Mouse (Mus musculus) embryo, embryonic 10 days (tissue): Measurements from ENCODE around the gene Tbca.

Experiments
- DNase-seq: peaks from one replicate; pipeline ENCODE4 v3.0.0-alpha.2; 2015; ENCODE audit warnings: low spot score

Gene Tbca

DNA sequence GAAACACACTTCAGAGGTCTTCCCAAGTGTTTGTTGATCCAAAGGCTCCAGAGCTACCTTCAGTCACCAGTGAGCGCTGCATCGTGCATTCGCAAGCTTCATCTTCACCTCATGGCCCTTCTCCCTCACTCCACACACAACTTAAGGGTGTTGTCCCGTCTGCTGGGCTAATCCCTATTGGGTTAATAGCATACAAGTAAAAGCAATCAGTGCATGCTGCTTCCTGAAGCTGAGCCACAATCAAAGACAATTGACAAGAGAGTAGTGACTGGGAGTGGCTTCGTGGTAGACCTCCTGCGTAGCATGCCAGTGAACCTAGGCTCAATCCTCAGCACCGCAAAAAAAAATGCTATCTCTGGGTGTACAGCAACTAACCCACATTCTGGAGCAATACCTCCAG is 59.2 kb downstream of the Tbca start:
- no peak for DNase-seq

DNA sequence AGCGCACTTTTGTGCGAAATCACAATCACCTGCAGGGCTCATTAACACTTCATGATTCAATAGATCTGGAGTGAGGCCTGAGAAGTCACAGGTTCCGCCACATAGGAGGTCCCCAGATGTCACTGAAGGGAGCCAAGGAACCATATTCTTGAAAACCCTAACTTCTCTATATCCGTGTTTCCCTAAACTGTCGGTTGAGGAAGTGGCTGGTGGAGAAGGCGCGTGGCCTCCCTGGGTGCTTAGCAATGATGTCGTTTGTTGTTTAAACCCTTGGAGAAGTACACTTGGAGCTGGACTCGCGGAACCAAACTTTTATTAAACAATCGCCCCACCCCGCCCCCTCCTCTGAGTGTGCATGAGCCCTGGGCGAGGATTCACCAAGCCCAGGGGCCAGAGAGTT is 60.6 kb downstream of the Tbca start:
- DNase-seq: no peak

DNA sequence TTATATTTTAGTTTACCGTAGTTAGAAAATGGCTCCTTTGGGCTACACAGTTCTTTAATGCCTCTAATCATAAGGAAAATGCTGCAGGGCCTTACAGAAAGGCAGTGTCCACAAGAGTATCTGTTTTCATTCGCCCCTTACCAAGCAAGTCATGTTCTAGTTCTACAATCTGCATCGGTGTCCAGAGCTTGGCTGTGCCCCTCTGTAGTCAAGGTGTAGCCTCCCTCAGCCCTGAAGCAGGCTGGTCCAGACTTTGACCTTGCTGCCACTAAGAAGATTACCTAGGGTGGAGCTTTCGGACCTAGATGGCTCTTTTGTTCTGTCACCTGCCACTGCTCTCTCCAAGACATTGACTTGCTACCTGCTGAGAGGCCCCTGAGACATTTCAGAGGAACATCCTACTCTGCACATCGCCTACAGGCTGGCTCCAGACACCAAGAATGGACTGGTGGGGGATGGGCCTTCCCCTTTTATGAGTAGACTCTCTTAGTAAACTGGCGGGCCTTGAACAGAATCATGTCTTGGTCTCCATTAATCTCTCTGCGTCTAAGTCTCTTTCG is 69.4 kb downstream of the Tbca start:
- no peak for DNase-seq

DNA sequence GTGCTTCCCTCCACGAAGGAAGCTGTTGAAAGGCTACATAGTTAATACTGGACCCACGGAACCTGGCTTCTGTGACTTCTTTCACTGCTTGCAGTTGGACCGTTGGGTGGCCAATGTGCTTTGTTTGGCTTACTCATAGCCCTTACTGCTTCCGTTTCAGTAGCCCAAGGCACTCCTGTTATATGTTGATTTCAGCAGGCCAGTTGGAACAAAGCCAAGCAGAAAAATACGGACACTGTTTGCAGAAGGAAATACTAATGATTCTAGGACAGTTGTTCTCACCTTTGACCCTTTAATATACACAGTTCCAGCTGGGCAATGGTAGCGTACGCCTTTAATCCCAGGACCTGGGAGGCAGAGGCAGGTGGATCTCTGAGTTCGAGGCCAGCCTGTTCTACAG is 70.5 kb downstream of the Tbca start:
- no peak for DNase-seq

DNA sequence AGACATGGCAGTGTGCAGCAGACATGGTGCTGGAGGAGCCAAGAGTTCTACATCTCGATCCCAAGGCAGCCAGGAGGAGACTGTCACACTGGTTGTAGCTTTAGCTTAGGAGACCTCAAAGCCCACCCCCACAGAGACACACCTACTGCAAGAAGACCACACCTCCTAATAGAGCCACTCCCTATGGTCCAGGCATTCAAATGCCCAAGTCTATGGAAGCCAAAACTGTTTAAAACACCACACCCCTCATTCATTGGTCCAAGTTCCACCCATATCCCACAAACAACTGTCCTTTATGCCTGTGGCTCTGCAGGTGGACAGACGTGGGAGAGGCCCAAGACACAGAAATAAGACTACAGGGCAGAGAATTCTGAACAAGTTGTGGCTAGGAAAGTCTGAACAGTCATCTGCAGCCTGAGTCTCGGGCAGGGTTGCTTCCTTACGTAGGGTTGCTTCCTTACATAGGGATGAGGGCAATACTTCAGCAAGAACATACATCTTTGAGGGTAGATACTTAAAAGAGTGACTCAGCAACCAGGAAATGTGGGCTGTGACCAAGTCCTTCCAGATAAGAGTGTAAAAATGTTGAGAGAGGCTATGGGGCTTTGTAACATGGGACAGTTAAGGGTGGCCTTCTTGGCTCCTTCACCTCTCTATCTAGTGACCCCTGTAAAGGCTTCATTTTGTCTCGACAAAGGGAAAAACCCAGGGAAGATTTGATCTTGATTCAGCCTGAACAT is 74.0 kb downstream of the Tbca start:
- DNase-seq: no peak

DNA sequence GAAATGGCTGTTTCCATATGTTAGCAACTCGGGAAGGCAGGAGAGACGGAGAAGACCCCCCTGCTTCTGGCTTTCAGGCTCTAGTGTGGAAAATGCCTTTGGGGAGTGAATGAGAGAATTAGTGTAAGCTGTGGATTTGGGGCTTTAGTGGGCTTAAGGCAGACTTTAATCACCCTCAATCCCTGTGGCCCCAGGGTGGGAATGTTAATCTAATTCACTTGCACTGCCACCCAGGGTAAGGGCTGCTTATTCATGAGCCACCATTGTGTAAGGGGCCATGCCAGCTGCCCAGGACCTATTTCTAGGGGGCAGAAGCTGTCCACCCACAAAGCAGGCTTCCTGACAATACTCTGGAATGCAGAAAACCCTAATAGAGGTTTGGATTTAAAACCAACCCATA is 78.2 kb downstream of the Tbca start:
- no peak for DNase-seq

DNA sequence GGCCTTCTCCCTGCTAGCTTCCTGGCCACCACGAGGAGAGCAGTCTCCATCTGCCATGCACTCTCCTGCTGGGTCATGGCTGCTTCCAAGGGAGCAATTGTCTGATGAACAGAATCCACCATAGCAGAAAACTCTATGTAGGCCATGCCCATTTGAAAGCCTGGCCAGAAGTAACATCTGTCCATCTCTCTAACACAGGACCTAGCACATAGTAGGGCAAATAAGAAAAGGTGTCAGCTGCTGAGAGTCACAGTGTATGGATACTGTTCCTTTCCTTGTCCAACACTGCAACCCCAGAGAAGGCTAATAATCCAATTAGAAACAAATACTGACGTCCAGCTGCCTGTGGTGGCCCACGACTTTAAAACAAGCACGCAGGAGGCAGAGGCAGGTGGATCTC is 79.1 kb downstream of the Tbca start:
- DNase-seq: no peak

DNA sequence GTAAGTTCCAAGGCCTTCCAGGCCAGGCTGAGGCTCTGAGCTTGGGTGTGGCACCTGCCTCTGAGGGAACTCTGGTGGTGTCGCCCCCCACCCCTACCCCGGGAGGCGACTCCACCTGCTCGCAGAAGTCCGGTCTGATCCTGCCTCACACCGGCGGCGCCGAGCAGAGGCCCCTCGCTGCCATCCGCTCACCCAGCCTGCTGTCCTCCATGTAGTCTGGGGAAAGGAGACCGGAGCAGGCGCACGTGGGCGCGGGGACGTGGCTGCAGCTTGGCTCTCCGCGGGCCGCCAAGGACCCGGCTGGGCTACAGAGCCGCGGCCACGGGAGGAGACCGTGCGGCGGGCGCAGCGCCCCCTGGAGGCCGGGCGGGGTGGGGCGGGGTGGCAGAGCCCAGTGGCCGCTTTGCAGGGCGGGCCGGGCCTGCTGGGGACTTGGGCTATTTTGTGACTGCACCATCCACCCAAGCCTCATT is 79.8 kb downstream of the Tbca start:
- peak; percentile 57 for DNase-seq

DNA sequence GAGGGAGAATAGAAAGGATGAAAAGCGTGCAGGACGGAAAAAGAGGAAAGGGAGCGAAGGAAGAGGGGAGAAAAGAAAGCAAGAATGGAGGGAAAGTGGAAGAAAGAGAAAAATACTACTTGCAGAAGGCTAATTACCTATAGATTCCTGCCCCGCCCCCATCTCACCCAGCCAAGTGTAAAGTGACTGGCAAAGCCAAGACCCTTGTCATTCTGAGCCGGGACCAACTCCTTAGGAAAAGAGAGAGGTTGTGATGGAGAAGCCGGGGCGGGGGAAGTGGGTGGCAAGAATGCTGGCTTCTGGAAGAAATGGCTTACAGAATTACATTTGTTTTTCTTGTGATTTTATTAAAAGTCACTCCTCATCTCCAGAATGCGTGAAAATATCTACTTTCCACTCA is 80.8 kb downstream of the Tbca start:
- no peak for DNase-seq

DNA sequence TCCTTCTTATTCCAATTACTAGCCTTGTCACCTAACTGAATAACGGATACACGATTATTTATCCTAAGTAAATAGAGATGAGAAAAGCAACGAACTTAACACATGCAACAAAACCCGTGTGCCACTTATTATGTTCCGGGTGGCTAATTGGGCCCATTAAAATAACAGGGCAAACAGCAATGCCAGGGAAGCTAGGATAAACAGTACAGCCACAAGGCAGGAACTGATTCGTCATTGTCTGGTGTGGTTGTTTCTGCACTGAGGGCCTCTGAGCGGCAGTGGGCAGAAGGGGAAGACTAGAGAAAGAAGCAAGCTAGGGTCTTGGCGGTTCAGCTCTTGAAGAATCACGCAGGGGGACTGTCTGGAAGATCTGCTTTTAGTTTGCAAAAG is 81.4 kb downstream of the Tbca start:
- DNase-seq: no peak

DNA sequence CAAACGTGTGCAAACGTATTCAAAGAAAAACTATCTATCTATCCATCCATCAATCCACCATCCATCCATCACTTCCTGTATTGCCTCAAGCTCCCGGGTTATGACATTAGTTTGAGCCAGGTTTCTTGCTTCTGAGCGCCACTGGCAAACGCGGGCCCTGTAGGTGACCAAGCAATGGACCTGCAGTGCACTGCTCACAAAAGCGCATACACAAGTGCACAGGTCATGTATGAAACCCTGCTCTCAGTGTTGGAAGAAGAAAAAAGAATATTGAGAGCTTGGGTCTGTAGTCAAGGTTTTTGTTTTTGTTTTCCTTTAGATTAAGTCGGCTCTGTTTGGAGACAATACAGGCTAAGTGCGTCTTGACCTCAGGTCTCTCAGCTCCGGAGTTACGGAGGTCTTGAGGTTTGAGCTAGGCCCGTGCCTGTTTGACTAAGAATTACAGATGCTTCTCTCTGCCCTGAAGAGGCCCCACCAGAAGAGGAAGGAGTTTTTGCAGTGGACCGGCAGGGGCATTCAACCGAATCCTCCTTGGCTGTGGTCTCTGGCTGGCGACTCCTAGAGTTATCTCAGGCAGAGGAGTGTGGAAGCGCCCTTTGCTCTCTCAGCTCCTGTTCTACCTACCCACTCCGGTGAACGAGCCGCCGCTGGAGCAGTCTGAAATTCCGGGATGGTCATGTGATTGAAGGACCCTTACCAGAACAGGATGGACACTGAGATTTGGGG is 81.9 kb downstream of the Tbca start:
- peak; percentile 36 for DNase-seq

DNA sequence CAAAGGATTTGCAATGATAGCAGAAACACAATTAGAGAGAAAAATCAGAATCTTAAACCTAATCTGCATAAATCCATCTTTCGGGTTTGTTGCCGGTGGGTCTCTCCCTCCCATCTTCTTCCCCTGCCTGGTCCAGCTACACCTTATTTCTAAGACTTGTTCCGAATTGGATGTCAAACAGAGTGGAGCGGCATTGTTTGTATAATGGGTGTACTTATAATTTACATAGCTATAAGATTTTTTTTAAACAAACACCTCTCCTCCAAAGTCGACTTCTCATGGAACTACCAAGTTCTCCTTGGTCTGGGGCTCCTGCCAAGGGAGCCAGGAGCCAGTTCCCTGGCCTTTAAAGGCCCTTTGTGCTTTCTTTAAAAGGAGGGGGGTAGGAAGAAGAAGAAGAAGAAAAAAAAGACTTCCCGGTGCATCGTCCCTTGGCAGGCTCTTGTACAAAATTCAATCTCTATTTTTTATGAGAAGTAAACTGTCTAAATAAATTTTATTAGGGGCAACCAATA is 83.2 kb downstream of the Tbca start:
- DNase-seq: no peak

DNA sequence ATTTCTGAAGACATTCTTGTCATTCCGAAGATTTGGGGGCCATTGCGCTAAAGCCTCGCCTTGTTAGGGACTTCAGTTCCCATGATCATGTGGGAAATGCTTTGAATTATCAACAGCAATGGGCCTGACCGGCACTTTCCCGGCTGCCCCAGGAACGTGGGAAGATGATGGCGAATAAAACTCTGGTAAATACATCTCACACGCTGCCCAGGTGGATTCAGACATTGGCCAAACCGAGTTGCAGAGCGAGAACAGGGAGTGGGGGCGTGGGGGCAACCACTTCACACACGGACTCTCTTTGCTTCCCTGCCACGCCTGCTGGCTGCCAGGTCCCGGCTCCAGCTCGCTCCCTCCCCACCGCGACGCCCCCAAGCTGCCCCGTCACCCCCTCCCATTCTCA is 83.7 kb downstream of the Tbca start:
- DNase-seq: peak; percentile 42

DNA sequence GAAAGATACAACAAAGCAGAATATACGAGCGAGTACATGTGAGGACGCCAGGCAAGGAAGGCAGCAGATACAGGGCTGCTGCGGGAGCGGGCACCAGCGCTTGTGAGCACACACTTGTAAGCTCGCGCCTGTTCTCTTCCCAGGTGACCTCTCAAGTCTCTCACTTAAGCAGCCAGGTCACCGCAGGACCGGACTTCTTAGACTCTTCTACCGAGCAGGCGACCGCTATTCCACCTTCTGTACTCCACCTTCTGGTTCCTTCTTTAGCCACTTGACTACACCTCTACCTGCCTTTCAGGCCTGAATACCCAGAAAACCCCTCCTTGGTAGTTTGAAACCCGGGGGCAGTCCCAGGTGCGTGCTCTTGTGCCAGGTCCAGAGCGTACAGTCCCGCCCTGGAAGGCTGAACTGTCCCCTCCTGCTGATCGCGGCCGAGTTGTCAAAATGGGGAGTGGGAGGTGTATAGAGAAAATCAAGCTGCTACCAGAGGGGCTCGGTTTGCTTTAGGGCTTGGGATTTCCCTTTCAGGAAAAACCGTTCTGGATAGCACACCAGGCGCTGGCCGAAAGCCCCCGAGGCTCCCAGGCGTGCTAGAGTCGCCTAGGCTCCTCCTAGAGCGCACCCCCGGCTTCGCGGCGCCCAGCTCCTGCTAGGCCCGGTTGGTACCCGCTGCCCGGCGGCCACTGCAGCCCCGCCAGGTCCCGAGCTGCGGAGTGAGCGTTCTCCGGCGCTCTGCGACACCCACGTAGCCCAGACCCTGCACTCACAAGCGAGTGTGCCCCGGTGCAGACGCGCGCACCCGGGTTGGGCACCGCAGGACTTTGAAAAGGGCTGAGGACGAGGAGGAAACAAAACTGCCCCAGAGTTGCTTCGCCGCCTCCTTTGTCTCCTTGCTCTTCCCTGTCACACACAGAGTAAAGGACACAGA is 84.7 kb downstream of the Tbca start:
- DNase-seq: peak; percentile 50

DNA sequence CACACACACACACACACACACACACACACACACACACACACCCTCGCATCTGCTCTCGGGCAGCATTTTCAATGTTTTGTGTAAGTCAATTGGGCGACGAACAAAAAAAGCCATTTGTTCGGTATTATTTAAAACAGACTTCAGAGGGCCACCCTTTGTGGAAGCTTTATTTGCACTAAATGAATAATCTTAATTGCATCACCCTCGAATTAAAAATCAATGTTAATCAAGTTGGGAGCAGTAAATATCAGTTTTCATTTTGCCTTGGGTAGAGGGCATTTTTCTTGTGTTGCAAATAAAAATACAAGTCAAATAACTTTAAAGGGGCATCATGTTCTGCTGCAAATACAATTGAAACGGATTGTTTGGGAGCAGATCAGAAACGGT is 85.3 kb downstream of the Tbca start:
- DNase-seq: no peak

DNA sequence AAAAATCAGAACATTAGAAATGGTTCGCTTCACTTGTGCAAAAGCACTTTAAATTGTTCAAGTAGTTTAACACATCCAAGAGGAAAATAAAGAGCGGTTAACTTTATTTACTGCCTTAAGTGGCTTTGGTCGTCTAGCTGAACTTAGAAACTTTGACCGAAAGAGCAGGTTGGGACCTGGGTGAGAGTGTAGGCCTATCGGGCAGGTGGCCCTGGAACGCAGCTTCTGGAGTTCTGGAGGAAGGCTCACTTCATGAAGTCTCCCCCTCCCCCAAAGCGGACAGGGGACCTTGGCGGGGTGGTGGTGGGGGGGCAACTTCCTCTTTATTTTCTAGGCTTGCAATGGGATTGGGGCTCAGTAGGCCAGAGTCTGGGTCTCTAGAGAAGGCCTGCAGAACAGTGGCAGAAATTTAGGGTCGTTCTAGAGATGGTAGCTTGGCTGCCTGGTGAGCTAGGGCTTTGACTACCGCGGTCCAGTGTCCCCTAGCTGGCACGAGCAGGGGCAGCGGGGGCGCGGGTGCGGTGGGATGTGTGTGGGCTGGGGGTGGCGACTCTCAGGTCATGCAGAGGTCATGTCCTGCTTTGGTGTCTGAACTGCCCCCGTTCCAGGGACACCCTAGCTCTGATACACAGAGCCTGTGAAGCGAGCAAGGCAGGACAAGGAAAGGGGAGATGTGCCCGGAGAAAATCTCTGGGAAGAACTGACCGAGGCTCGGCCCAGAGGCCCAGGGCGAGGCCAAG is 86.1 kb downstream of the Tbca start:
- DNase-seq: no peak

DNA sequence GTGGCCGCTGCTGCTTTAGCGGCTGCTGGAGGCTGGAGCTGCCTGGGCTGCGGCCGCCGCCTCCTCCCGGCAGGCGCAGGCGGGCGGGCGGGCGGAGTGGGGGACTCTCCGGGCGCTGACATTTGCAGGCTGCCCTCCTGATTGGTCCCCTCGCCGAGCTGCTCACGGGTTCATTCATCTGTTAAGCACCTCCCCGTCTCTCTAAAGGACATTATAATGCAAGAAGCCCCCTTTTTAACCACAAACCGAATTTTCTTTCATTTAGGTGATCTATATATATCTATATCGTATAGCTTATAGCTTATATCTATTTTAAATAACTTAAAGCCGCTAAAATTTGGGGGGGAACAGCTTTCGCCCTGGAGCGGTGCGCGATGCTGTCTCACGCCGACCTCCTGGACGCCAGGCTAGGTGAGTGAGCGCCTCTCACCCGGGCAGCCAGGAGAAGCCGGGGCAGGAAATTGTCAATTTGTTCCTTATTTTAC is 86.7 kb downstream of the Tbca start, which contains the start of gene Otp:
TSS of gene Otp (plus strand) at position 207 of the 485 bp plus-strand sequence.
- peak; percentile 72 for DNase-seq

DNA sequence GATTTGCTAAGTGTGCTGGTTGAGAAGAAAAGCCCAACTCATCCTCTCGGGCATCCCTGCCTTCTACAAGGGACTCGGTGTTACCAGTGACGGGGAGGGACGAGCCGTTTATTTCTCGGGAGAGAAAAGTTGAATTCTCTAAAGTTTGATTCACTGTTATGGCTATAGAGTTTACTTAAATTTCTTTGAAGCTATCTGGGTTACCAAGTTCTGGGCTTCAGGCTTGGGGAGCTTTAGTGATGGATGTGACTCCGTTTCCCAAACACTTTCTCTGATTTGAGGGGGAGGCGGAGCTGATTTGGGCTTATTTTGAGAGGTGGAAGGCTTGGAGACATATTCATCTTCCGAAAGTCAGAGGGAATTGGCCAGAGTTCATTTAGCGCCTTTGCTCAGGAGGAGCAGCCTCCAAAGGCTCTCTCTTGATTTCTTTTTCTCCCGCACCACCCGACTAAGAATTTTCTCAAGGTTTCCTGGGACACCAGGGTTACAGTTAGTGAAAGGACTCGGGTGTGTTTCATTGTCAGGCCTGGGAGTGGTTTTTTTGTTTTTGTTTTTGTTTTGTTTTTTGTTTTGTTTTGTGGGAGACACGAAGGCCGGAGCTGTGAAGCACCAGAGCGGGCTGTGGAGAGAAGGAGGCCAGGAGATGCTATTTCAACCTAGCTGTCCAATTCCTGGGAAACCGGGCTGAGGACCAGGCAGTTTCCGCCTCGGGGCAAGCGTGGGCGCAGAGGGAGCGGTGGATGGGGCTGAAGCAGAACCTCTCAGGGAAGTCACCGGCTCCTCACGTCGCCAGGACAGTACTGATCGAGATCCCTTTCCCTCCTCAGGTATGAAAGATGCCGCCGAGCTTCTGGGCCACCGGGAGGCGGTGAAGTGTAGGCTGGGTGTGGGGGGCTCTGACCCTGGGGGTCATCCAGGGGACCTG is 87.8 kb downstream of the Tbca start:
- no peak for DNase-seq

DNA sequence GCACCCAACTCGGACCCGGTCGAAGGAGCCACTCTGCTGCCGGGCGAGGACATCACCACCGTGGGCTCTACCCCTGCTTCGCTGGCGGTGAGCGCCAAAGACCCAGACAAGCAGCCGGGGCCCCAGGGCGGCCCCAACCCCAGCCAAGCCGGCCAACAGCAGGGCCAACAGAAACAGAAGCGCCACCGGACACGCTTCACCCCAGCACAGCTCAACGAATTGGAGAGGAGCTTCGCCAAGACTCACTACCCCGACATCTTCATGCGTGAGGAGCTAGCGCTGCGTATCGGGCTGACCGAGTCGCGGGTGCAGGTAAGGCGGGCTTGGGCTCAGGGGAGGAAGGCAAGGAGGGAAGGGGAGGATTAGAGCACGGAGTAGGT is 88.5 kb downstream of the Tbca start:
- DNase-seq: no peak
